Mouse (Mus musculus) MEL (cell line): Measurements from ENCODE around the gene Gfy.

Experiments
- CTCF ChIP-seq, 3 experiments: IDR thresholded peaks in 2 of 3; conservative IDR thresholded peaks in 1 of 3; 2 replicates each; pipeline ENCODE4 v1.5.1; 2011 to 2012; ENCODE audit warnings: low read length in 3 of 3, low read depth in 2 of 3, mild to moderate bottlenecking in 2 of 3, improper control_type of control experiment in 1 of 3, inconsistent platforms in 1 of 3, mixed read lengths in 1 of 3, moderate library complexity in 1 of 3; ENCODE audit not compliant: control insufficient read depth in 1 of 3, insufficient read depth in 1 of 3, poor library complexity in 1 of 3, severe bottlenecking in 1 of 3
- ELF1 ChIP-seq: IDR thresholded peaks from 2 replicates; pipeline ENCODE4 v1.6.1; 2014; ENCODE audit warnings: low read depth, mild to moderate bottlenecking, inconsistent platforms, low read length, improper control_type of control experiment, moderate library complexity
- MAFK ChIP-seq: IDR thresholded peaks from 2 replicates; pipeline ENCODE4 v1.6.1; 2011; ENCODE audit warnings: low read depth, mild to moderate bottlenecking, low read length, improper control_type of control experiment, borderline replicate concordance
- MXI1 ChIP-seq: IDR thresholded peaks from 2 replicates; pipeline ENCODE4 v1.6.1; 2011; ENCODE audit warnings: mild to moderate bottlenecking, low read depth, low read length, improper control_type of control experiment
- MYB ChIP-seq: IDR thresholded peaks from 2 replicates; pipeline ENCODE4 v1.6.1; 2011; ENCODE audit warnings: mild to moderate bottlenecking, low read depth, low read length, improper control_type of control experiment
- POLR2AphosphoS2 ChIP-seq: IDR thresholded peaks from 2 replicates; pipeline ENCODE4 v1.6.1; 2011; ENCODE audit warnings: low read length, improper control_type of control experiment
- POLR2AphosphoS5 ChIP-seq: IDR thresholded peaks from 2 replicates; pipeline ENCODE4 v1.6.1; 2012; ENCODE audit warnings: low read depth, borderline replicate concordance, mild to moderate bottlenecking, inconsistent platforms, low read length, moderate library complexity, mixed read lengths
- RCOR1 ChIP-seq: IDR thresholded peaks from 2 replicates; pipeline ENCODE4 v1.6.1; 2012; ENCODE audit warnings: low read depth, mild to moderate bottlenecking, inconsistent platforms, low read length, improper control_type of control experiment
- SIN3A ChIP-seq: IDR thresholded peaks from 2 replicates; pipeline ENCODE4 v1.6.1; 2012; ENCODE audit warnings: low read length, improper control_type of control experiment, inconsistent platforms
- TAL1 ChIP-seq: IDR thresholded peaks from 2 replicates; pipeline ENCODE4 v1.6.1; 2012; ENCODE audit warnings: mild to moderate bottlenecking, inconsistent platforms, low read length, moderate library complexity, mixed read lengths
- TBP ChIP-seq: IDR thresholded peaks from 2 replicates; pipeline ENCODE4 v1.8.0; 2011; ENCODE audit warnings: low read depth, low read length, improper control_type of control experiment
- TCF12 ChIP-seq: IDR thresholded peaks from 2 replicates; pipeline ENCODE4 v1.6.1; 2014; ENCODE audit warnings: low read depth, mild to moderate bottlenecking, inconsistent platforms, low read length, improper control_type of control experiment, moderate library complexity
- USF1 ChIP-seq: IDR thresholded peaks from 2 replicates; pipeline ENCODE4 v1.6.1; 2014; ENCODE audit warnings: low read depth, mild to moderate bottlenecking, inconsistent platforms, low read length, improper control_type of control experiment, moderate library complexity

DNA sequence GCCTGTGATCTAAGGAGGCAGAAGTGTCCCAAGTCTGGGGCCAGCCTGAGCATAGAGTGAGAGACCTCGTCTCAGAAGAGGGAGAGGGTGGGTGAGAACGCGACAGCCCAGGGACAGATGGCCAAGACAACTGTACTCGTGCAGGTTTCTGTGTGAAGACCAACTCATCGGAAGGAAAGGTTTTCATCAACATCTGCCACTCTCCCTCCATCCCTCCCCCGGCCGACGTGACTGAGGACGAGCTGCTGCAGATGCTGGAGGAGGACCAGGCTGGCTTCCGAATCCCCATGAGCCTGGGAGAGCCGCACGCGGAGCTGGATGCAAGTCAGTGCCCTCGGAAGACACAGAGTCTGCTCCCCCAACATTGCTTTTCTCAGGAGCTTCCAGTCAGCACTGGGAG lies 21.9 kb downstream of the Gfy start:
- TF ChIP-seq TBP = no peak
- TF ChIP-seq ELF1 = no peak
- no peak for TF ChIP-seq USF1
- no peak for TF ChIP-seq CTCF (IDR thresholded peaks at IDR 0.05 in 2 of 3, conservative IDR thresholded peaks at IDR 0.05 in 1 of 3; ENCODE audit: control insufficient read depth in 1 of 3, insufficient read depth in 1 of 3, low read depth in 2 of 3, low read length in 3 of 3, poor library complexity in 1 of 3, severe bottlenecking in 1 of 3)
- no peak for TF ChIP-seq POLR2AphosphoS5
- TF ChIP-seq RCOR1 = no peak
- TF ChIP-seq TCF12 = no peak
- TF ChIP-seq TAL1 = no peak
- no peak for TF ChIP-seq MYB
- no peak for TF ChIP-seq MAFK
- no peak for TF ChIP-seq MXI1
- TF ChIP-seq SIN3A = no peak
- TF ChIP-seq POLR2AphosphoS2 = no peak
